Comparison of ENCODE assay signal across 8 mouse cellular contexts in the genomic region with DNA sequence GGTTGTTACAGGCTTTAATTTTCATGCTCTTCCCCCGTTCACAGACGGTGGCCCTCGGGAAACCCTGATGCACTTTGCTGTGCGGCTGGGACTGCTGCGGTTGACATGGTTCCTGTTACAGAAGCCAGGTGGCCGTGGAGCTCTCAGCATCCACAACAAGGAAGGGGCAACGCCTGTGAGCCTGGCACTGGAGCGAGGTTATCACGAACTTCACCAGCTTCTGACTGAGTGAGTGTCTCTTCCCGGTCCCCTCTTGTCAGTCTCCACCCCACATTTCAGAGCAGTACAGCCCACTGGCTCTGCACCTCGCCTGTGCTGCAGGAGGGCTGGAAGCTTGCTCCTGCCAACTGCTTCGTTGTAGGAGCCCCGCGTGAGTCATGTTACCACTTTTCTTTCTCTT.
DNase-seq lines count a peak whose midpoint lies in the region; ATAC-seq and TF ChIP-seq lines count a peak whose summit lies in the region.

No protein-coding gene starts in this region.

- H3K4me1 ChIP-seq in forebrain, embryonic 10.5 days: no peaks in the 10 kb centered on the region
- H3K4me1 ChIP-seq in forebrain, embryonic 11.5 days (replicated peaks; ENCODE audit: control insufficient read depth, insufficient read depth, low read length): no peaks in the 10 kb centered on the region
- peaks cover 6% of the 10 kb centered on the region for H3K4me1 ChIP-seq in bone marrow, adult 2 months (ENCODE audit: control insufficient read depth, insufficient read depth, low read length)
- H3K4me1 ChIP-seq in liver, embryonic 11.5 days (replicated peaks; ENCODE audit: control insufficient read depth, insufficient read depth, low read length): peaks cover 46% of the 10 kb centered on the region
- H3K4me1 ChIP-seq in forebrain, embryonic 13.5 days: no peaks in the 10 kb centered on the region
- no peaks in the 10 kb centered on the region for H3K4me1 ChIP-seq in cerebellum, adult 2 months (ENCODE audit: control insufficient read depth, insufficient read depth, low read length)

- TF ChIP-seq POLR2A in bone marrow, adult 2 months (IDR thresholded peaks at IDR 0.05; ENCODE audit: borderline replicate concordance, control insufficient read depth, low read depth, low read length): peak; percentile 81
- TF ChIP-seq POLR2A in cerebellum, adult 2 months (IDR thresholded peaks at IDR 0.05; ENCODE audit: borderline replicate concordance, insufficient read depth, low read length): no peak

- 79% methylated on average over 14 of the region's 14 CpGs for whole genome bisulfite sequencing in forebrain, embryonic 10.5 days
- WGBS in forebrain, embryonic 11.5 days: 82% methylated on average over 14 of the region's 14 CpGs
- 2% methylated on average over 14 of the region's 14 CpGs for WGBS in bone marrow, adult 2 months
- WGBS in liver, embryonic 11.5 days: 32% methylated on average over 14 of the region's 14 CpGs
- WGBS in forebrain, embryonic 13.5 days: 87% methylated on average over 14 of the region's 14 CpGs
- 46% methylated on average over 14 of the region's 14 CpGs for WGBS in cerebellum, adult 2 months

- no peaks in the 10 kb centered on the region for H3K9me3 ChIP-seq in forebrain, embryonic 10.5 days
- H3K9me3 ChIP-seq in forebrain, embryonic 11.5 days (ENCODE audit: control insufficient read depth, low read length): no peaks in the 10 kb centered on the region
- H3K9me3 ChIP-seq in liver, embryonic 11.5 days (ENCODE audit: control insufficient read depth, low read length): no peaks in the 10 kb centered on the region
- no peaks in the 10 kb centered on the region for H3K9me3 ChIP-seq in forebrain, embryonic 13.5 days (replicated peaks)

- no peaks in the 10 kb centered on the region for H3K27me3 ChIP-seq in forebrain, embryonic 10.5 days (ENCODE audit: poor library complexity, severe bottlenecking)
- no peaks in the 10 kb centered on the region for H3K27me3 ChIP-seq in forebrain, embryonic 11.5 days (ENCODE audit: control insufficient read depth, insufficient read depth, low read length)
- no peaks in the 10 kb centered on the region for H3K27me3 ChIP-seq in liver, embryonic 11.5 days (replicated peaks; ENCODE audit: control insufficient read depth, insufficient read depth, low read length)
- H3K27me3 ChIP-seq in forebrain, embryonic 13.5 days: no peaks in the 10 kb centered on the region
- no peaks in the 10 kb centered on the region for H3K27me3 ChIP-seq in cerebellum, adult 2 months (ENCODE audit: control insufficient read depth, insufficient read depth, low read length)

- no peak overlapping the region for H3K4me3 ChIP-seq in forebrain, embryonic 10.5 days
- H3K4me3 ChIP-seq in forebrain, embryonic 11.5 days (ENCODE audit: low read depth, low read length): no peak overlapping the region
- peak overlapping the region; percentile 80 for H3K4me3 ChIP-seq in bone marrow, adult 2 months (replicated peaks; ENCODE audit: control insufficient read depth, low read depth, low read length)
- peak overlapping the region; percentile 47 for H3K4me3 ChIP-seq in liver, embryonic 11.5 days (ENCODE audit: low read depth, low read length)
- no peak overlapping the region for H3K4me3 ChIP-seq in forebrain, embryonic 13.5 days
- no peak overlapping the region for H3K4me3 ChIP-seq in cerebellum, adult 2 months (replicated peaks; ENCODE audit: insufficient read depth, low read depth, low read length)

- no peak overlapping the region for H3K9ac ChIP-seq in forebrain, embryonic 11.5 days (ENCODE audit: low read length)
- H3K9ac ChIP-seq in liver, embryonic 11.5 days (ENCODE audit: low read depth, low read length): peak overlapping the region; percentile 61
- no peak overlapping the region for H3K9ac ChIP-seq in forebrain, embryonic 13.5 days

- no peak overlapping the region for H3K4me2 ChIP-seq in forebrain, embryonic 11.5 days (ENCODE audit: low read depth, low read length, severe bottlenecking)
- H3K4me2 ChIP-seq in liver, embryonic 11.5 days: peak overlapping the region; percentile 69
- no peak overlapping the region for H3K4me2 ChIP-seq in forebrain, embryonic 13.5 days

- peaks cover 35% of the 10 kb centered on the region for H3K36me3 ChIP-seq in forebrain, embryonic 10.5 days (replicated peaks)
- H3K36me3 ChIP-seq in forebrain, embryonic 11.5 days (ENCODE audit: control insufficient read depth, insufficient read depth, low read length): no peaks in the 10 kb centered on the region
- no peaks in the 10 kb centered on the region; the same call in 1 of the 2 replicates for H3K36me3 ChIP-seq in liver, embryonic 11.5 days (ENCODE audit: control insufficient read depth, insufficient read depth, low read length)
- no peaks in the 10 kb centered on the region for H3K36me3 ChIP-seq in forebrain, embryonic 13.5 days (ENCODE audit: poor library complexity, severe bottlenecking)

- ATAC-seq in forebrain, embryonic 11.5 days (replicated peaks; ENCODE audit: low FRiP score): no peak
- ATAC-seq in liver, embryonic 11.5 days (replicated peaks; ENCODE audit: low FRiP score): peak; percentile 89
- no peak for ATAC-seq in forebrain, embryonic 13.5 days

- TF ChIP-seq CTCF in bone marrow, adult 2 months (IDR thresholded peaks at IDR 0.05; ENCODE audit: control insufficient read depth, insufficient read depth, low read length): no peak
- TF ChIP-seq CTCF in cerebellum, adult 2 months (IDR thresholded peaks at IDR 0.05; ENCODE audit: borderline replicate concordance, insufficient read depth, low read depth, low read length): no peak

- DNase-seq in forebrain, embryonic 10.5 days (ENCODE audit: extremely low spot score, low spot score): no peak
- no peak for DNase-seq in forebrain, embryonic 11.5 days (ENCODE audit: low spot score)
- peak; percentile 57 for DNase-seq in liver, embryonic 11.5 days (ENCODE audit: low spot score)
- peak; percentile 58 for DNase-seq in spleen, adult 12 weeks (ENCODE audit: low spot score)
- no peak for DNase-seq in kidney, adult 11 months
- no peak for DNase-seq in cerebellum, adult 2 months

- peak overlapping the region; percentile 35; the same call in 1 of the 2 replicates for H3K27ac ChIP-seq in forebrain, embryonic 10.5 days
- H3K27ac ChIP-seq in forebrain, embryonic 11.5 days (ENCODE audit: low read depth, low read length): no peak overlapping the region
- H3K27ac ChIP-seq in bone marrow, adult 2 months (ENCODE audit: control insufficient read depth, insufficient read depth, low read depth, low read length, poor library complexity): peak overlapping the region; percentile 91
- H3K27ac ChIP-seq in liver, embryonic 11.5 days (ENCODE audit: low read depth, low read length): peak overlapping the region; percentile 57
- H3K27ac ChIP-seq in forebrain, embryonic 13.5 days: no peak overlapping the region; the same call in 1 of the 2 replicates
- H3K27ac ChIP-seq in cerebellum, adult 2 months (ENCODE audit: insufficient read depth, low read length): no peak overlapping the region

Comparison
In these comparisons a context has a peak if more than half of its experiments do, and no peak if none do; other contexts are left out.
1. H3K27ac ChIP-seq: peak in forebrain, embryonic 10.5 days (single experiment), bone marrow, adult 2 months (single experiment) and liver, embryonic 11.5 days (single experiment); none in forebrain, embryonic 11.5 days (single experiment), forebrain, embryonic 13.5 days (single experiment) and cerebellum, adult 2 months (single experiment).
2. DNase-seq: peak in liver, embryonic 11.5 days (single experiment) and spleen, adult 12 weeks (single experiment); none in forebrain, embryonic 10.5 days (single experiment), forebrain, embryonic 11.5 days (single experiment), kidney, adult 11 months (single experiment) and cerebellum, adult 2 months (0 of 2).
3. H3K4me3 ChIP-seq: peak in bone marrow, adult 2 months (single experiment) and liver, embryonic 11.5 days (single experiment); none in forebrain, embryonic 10.5 days (single experiment), forebrain, embryonic 11.5 days (single experiment), forebrain, embryonic 13.5 days (single experiment) and cerebellum, adult 2 months (single experiment).